Mouse (Mus musculus): ENCODE results near the gene Acsl3.

The Acsl3 gene

GRCm38 (mm10) chr1:78686872-78687271, 29.2 kb downstream of the Acsl3 start:
- no peak for DNase-seq (ENCODE audit: low spot score in 2 of 2)

GRCm38 (mm10) chr1:78688149-78688548, 30.5 kb downstream of the Acsl3 start:
- DNase-seq (ENCODE audit: low spot score in 2 of 2), result no peak

GRCm38 (mm10) chr1:78694503-78695258, 37.1 kb downstream of the Acsl3 start:
- no peak for DNase-seq (ENCODE audit: low spot score in 2 of 2)

- DNase-seq (ENCODE audit: low spot score in 2 of 2), result no peak
These were observed 38.7 kb downstream of the Acsl3 start for GRCm38 (mm10) chr1:78696305-78696704.

DNA sequence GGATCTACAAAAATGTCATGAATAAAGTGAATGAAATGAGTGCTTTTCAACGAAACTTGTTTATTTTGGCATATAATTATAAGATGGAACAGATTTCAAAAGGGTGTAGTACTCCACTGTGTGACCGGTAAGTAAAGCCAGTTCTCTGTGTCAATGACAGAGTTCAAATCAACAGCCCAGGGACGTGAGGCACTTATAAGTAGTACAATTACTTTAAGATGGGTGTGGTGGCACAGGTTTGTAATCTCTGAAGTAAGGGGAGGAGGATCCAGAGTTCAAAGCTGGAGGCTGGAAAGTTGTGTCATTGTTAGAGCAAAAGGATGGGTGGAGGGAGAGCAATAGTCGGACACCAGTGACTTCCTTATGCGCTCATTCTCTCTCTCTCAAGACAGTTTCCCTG, 39.3 kb downstream of the Acsl3 start:
- no peak for DNase-seq (ENCODE audit: low spot score in 2 of 2)

- no peak for DNase-seq (ENCODE audit: low spot score in 2 of 2)
These were observed 40.5 kb downstream of the Acsl3 start for GRCm38 (mm10) chr1:78698138-78698537.

GRCm38 (mm10) chr1:78701740-78702139, 44.1 kb downstream of the Acsl3 start:
- no peak for DNase-seq (ENCODE audit: low spot score in 2 of 2)

DNA sequence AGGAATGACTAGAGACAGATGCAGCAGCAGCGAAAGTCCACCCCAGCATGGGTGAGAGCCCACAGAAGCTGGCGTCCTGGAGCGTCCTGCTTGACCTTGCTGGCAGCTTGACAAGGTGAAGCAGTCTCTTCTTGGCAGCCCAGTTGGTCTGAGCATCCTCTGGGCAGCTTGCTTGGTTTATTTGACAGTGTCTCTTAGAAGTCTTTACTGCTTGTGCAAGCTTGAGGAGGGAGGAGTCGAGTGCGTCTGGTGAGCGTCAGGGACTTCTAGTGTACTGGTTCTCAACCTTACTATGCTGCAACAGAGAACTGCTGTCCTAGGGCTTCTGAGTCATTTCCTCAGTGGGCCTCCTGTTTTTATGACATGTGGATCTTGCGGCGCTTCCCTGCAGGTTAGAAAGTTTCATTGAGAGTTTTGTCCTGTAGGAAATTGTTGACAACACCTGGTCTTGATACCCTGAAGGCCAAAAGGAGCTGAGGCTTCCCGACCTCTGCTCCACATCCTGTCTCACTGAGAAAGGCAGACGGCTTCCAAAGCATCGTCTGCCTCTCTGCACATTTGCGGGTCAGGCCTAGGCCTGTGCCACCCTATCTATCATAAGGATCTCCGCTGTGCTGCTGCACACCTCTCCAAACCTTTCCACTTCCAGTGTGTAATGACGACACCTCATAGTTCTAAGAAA, 44.8 kb downstream of the Acsl3 start:
- no peak for DNase-seq (ENCODE audit: low spot score in 2 of 2)

DNA sequence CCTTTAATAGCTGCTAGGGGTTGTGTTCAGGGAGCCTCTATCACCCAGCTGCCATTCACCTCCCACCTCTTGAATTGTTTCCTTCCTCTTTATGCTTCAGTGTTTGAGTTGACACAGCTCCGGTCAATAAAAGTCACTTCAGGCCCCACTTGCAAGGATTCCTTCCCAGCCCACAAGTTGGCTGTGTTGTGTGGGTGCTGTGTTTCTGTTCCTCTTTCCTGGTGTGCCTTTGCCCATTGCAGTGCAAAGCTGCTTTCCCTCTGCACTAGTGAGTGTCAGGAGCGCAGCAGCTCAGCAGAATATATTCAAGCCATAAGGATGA, 45.3 kb downstream of the Acsl3 start:
- no peak for DNase-seq (ENCODE audit: low spot score in 2 of 2)

GRCm38 (mm10) chr1:78706338-78706737, 48.7 kb downstream of the Acsl3 start:
- no peak for DNase-seq (ENCODE audit: low spot score in 2 of 2)

GRCm38 (mm10) chr1:78707280-78707679, 49.7 kb downstream of the Acsl3 start:
- no peak for DNase-seq (ENCODE audit: low spot score in 2 of 2)

DNA sequence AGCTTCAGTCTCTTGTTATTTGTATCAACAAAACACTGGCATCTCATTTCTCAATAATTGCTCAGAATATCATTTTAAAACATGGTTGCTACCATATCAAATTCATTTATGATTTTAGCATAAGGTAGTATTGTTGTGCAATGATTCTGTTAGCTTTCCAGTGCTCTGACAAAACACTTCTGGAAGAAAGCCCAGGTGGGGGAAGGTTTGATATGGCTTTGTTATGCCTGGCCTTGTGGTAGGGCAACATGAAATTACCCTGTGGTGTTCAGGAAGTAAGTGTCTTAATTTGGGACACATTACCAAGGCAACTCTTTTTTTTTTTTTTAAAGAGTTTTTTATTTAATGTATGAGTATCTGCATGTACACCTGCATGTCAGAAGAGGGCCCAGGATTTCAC, 52.4 kb downstream of the Acsl3 start:
- no peak for DNase-seq (ENCODE audit: low spot score in 2 of 2)

- no peak for DNase-seq (ENCODE audit: low spot score in 2 of 2)
These were observed 53.1 kb downstream of the Acsl3 start for GRCm38 (mm10) chr1:78710613-78711329.

GRCm38 (mm10) chr1:78724458-78725190, 67.0 kb downstream of the Acsl3 start:
- peak; percentile 30 to 63 for DNase-seq (ENCODE audit: low spot score in 2 of 2)

GRCm38 (mm10) chr1:78725191-78725490, 67.5 kb downstream of the Acsl3 start:
- DNase-seq (ENCODE audit: low spot score in 2 of 2), result no peak

DNA sequence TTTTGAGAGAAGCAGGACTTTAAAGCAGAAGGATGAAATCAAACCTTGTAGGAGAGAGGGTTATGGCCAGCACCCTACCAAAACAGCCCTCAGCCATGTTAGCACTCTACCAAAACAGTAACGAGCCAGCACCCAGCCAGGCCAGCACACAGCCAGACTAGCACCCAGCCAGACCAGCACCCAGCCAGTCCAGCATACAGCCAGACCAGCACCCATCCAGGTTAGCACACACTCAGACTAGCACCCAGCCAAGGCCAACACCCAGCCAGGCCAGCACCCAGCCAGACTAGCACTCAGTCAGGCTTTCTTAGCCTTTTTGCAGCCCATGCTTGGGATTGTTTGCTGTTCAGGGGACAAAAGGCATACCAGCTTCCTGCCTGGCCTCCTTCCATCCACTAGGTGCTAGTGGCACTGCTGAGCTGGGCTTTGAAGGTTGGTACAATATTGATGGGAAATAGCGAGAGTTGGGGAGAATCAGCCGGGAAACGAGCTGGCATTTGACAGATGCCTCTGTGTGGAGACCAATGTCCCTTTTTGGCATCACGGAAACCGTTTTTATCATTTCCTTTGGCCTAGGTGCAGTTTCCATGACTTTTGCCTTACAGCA, 68.1 kb downstream of the Acsl3 start:
- DNase-seq (ENCODE audit: low spot score in 2 of 2), result no peak

DNA sequence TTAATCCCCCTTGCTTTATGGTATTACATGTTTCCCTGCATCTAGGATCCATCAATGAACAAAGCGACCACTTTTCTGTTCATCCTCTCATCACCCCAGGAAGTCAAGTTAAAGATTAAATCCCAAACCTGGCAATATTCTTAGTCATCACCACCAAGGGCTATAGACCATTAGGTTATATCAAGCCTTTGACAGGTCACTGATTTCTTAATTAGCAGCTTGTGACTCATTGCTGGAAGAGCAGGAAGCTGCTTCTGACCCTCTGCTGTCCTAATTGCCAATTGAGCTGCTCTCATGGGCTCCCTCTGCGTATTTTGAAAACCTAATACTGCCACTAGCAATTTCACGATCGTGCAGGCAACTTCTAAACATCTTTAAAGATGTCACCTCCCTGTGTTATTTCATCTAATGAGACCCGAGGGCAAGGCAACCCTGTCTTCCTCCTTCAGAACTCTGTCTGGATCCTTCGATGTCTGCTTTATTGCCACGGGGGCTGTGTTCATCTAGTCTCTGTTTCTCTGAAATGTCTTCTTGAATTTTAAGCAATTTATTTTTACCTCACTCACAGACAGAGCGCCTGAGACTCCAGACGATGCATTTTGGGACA, 72.6 kb downstream of the Acsl3 start:
- no peak for DNase-seq (ENCODE audit: low spot score in 2 of 2)

- DNase-seq (ENCODE audit: low spot score in 2 of 2), result no peak
These were observed 74.7 kb downstream of the Acsl3 start for GRCm38 (mm10) chr1:78732290-78732689.

DNA sequence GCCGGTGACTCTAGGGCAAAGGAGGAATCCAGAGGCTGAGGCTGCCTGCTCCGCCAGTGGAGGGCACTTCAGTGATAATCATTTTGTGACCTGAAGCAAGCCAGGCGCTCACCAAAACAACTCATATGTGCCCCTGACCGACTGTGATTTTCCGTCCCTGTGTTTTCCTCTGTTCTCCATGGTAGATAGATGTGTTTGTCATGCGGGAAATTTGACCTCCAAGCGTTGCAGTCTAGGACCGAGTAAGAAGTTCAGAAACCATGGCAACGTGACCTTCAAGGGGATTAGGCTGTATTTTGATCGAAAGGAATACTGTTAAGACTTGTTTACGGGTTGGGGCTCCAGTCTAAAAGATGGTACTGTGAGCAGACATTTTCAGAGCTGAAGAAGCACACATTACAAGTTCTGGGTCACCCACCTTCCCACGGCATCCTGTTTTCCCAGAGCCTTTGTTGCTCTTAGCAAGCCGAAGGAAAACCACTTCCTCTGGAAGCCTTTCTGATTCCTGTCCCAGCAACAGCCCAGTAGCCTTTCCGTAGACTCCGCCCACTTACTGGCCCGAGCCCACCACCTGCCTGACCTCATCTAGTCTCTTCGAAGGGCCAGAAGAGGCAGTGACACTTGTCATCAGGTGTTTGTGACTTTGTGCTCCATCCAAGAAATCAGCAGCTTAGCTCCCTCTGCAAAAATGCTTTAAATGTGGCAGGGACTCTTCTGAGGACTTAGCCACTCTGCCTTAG, 76.8 kb downstream of the Acsl3 start:
- DNase-seq (ENCODE audit: low spot score in 2 of 2), result no peak

DNA sequence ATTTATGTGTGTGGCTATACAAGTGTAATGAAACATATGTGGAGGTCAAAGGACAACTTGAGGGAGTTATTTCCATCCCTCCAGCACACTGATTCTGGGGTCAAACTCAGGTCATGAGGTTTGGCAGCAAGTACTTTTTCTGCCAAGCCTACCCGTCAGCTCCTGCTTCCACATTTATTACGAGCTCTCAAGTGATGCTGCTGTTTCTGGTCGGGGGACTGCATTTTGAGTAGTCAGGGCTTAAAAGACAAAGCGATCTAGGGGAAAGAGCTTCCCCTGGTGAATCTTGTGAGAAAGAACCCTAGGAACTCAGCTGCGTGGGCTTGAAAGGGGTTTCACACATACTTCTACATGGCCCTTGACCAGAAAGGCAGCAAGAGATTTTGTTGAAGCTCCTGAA, 80.0 kb downstream of the Acsl3 start:
- DNase-seq (ENCODE audit: low spot score in 2 of 2), result no peak

DNA sequence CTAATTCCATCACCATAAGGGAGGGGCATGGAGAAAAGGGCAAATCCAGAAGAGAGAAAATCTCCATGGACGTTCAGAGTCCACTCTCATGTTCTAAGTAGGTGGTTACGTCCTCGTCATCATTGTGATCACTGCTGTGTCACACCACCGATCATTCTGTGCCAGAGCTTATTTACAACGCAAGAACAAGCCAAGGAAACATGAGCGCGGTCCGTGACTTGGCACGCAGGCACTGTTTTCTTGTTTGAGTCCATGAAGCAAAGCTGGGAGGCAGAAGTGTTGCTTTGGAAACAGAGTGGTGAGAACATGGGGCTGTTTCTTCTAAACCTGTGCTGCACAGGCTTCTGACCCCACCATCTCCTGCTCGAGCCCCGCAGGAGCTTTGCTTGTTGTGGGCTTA, 83.1 kb downstream of the Acsl3 start:
- no peak for DNase-seq (ENCODE audit: low spot score in 2 of 2)

Data from spleen, postnatal 14 days (tissue).